Mouse (Mus musculus): ENCODE data around the gene Prc1.

Gene Prc1

GRCm38 (mm10) chr7:80334848-80335247 lies 40.6 kb downstream of the Prc1 start:
- in situ Hi-C loops (cut with MboI, MseI) = loop anchor here (5.0 kb wide), 1 partner anchor 42 kb away; no protein-coding TSS in a partner anchor

- in situ Hi-C loops (cut with MboI, MseI) = loop anchor here (5.0 kb wide), 1 partner anchor 40 kb away; no protein-coding TSS in a partner anchor
Measured at GRCm38 (mm10) chr7:80336932-80337331, 42.7 kb downstream of the Prc1 start.

- in situ Hi-C loops (cut with MboI, MseI) = loop anchor here (5.0 kb wide), 1 partner anchor 38 kb away; no protein-coding TSS in a partner anchor
Measured at GRCm38 (mm10) chr7:80339371-80339770, 45.1 kb downstream of the Prc1 start.

GRCm38 (mm10) chr7:80339793-80340628 lies 45.8 kb downstream of the Prc1 start:
- in situ Hi-C loops (cut with MboI, MseI) = loop anchor here (5.0 kb wide), 1 partner anchor 37 kb away; no protein-coding TSS in a partner anchor

- in situ Hi-C loops (cut with MboI, MseI) = no loop called here
Measured at GRCm38 (mm10) chr7:80340793-80341192, 46.5 kb downstream of the Prc1 start, which contains the start of gene Unc45a. Gene Unc45a (minus strand): TSS chr7:80341005.

- in situ Hi-C loops (cut with MboI, MseI) = no loop called here
Measured at GRCm38 (mm10) chr7:80341793-80342192, 47.5 kb downstream of the Prc1 start.

GRCm38 (mm10) chr7:80342858-80343257 lies 48.6 kb downstream of the Prc1 start, which contains the start of gene Hddc3:
Gene Hddc3 (plus strand): TSS chr7:80343104.
- in situ Hi-C loops (cut with MboI, MseI) = no loop called here

GRCm38 (mm10) chr7:80343270-80344018 lies 49.2 kb downstream of the Prc1 start:
- in situ Hi-C loops (cut with MboI, MseI) = no loop called here

- in situ Hi-C loops (cut with MboI, MseI) = no loop called here
Measured at GRCm38 (mm10) chr7:80346173-80346572, 51.9 kb downstream of the Prc1 start.

- in situ Hi-C loops (cut with MboI, MseI) = no loop called here
Measured at GRCm38 (mm10) chr7:80346830-80347229, 52.6 kb downstream of the Prc1 start.

- in situ Hi-C loops (cut with MboI, MseI) = no loop called here
Measured at GRCm38 (mm10) chr7:80347670-80348586, 53.7 kb downstream of the Prc1 start.

GRCm38 (mm10) chr7:80350808-80351207 lies 56.6 kb downstream of the Prc1 start:
- in situ Hi-C loops (cut with MboI, MseI) = no loop called here

- in situ Hi-C loops (cut with MboI, MseI) = no loop called here
Measured at GRCm38 (mm10) chr7:80352920-80353319, 58.7 kb downstream of the Prc1 start.

- in situ Hi-C loops (cut with MboI, MseI) = no loop called here
Measured at GRCm38 (mm10) chr7:80356351-80356750, 62.1 kb downstream of the Prc1 start.

- in situ Hi-C loops (cut with MboI, MseI) = no loop called here
Measured at GRCm38 (mm10) chr7:80357156-80357555, 62.9 kb downstream of the Prc1 start.

GRCm38 (mm10) chr7:80358039-80358438 lies 63.8 kb downstream of the Prc1 start:
- in situ Hi-C loops (cut with MboI, MseI) = no loop called here

GRCm38 (mm10) chr7:80360435-80360834 lies 66.2 kb downstream of the Prc1 start:
- in situ Hi-C loops (cut with MboI, MseI) = no loop called here

GRCm38 (mm10) chr7:80365759-80366158 lies 71.5 kb downstream of the Prc1 start:
- in situ Hi-C loops (cut with MboI, MseI) = no loop called here
